Mouse (Mus musculus) testis, adult 2 months (tissue): ENCODE measurements around the gene Abhd6.

ENCODE experiments used
- CTCF ChIP-seq: fragments of 200-500 bp; IDR thresholded peaks from 2 replicates; pipeline ENCODE4 v1.5.1; 2012; ENCODE audit warnings: low read depth, mild to moderate bottlenecking, inconsistent platforms, low read length, moderate library complexity; ENCODE audit not compliant: control insufficient read depth, insufficient read depth, insufficient replicate concordance
- POLR2A ChIP-seq: fragments of 200-500 bp; IDR thresholded peaks from 2 replicates; pipeline ENCODE4 v1.6.1; 2012; ENCODE audit warnings: low read depth, mild to moderate bottlenecking, inconsistent platforms, low read length, moderate library complexity; ENCODE audit not compliant: control insufficient read depth

DNA sequence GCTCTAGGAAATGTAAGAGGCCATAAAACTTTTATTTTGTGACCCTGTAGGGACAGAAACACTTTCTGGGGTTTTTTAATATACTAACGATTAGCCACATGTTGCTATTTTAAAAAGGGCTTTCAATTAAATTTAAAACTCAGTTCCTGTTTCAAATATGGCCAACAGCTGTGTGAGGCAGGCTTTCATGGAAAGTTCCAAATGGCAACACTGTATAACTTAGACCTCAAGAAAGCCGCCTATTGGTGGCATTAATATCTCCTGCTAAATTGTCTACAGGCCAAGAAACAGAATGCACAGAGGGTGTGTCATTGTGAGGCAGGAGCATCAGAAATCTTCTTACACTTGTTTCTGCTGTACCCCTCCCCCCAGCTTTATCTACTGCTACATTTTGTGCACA is 4.8 kb downstream of the Abhd6 start:
- TF ChIP-seq CTCF, result no peak
- TF ChIP-seq POLR2A, result no peak
